In the genomic region with DNA sequence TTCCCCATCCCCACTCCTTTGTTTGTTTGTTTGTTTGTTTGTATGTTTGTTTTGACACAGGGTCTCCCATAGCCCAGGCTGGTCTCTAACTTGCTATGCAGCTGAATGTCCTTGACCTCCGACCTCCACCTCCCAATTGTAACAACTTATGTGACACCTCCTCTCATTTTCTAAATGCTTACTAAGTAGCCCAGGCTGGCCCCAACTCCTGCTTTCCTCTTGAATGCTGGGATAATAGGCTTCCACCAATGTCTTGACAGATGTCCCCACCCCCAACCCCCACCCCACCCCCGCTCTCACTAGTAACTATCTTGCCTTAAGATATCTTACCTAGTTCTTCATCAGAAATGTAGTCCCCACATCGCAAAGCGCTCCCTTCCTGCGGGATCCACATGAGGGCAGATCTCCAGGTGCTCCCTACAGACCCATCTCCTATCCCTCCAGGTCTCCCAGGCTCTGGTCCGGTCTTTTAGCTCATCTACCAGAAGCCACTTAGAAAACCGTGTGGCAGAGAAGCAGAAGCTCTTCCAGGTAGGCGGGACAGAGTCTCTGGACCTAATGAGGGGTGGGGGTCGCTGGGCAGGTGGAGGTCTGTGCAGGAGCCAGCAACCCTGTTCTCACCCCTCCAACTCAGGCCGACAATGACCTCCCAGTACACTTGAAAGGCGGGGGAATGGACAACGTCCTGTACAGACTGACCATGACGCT, we compare ENCODE assay signal across 1 mouse cellular context.
TF ChIP-seq lines count a peak whose summit lies in the region.

No protein-coding gene starts in this region.

TF ChIP-seq in MEL, 35 proteins besides CTCF, POLR2A, EP300 and RAD21:
- TF ChIP-seq MAFK (IDR thresholded peaks at IDR 0.05; ENCODE audit: borderline replicate concordance, low read depth, low read length) = no peak
- no peak for TF ChIP-seq SMC3 (IDR thresholded peaks at IDR 0.05; ENCODE audit: low read depth, low read length)
